Mouse (Mus musculus) G1E (cell line): ENCODE data around the gene Miga2. TPM values are rescaled to one million over a fixed set of nuclear protein-coding genes. Genes with fewer than 3 reads are reported as not detected.

Experiments used
- ATAC-seq: 2 replicates; pipeline ENCODE4 v1.8.0; 2016; ENCODE audit warnings: mild to moderate bottlenecking; ENCODE audit not compliant: insufficient number of reproducible peaks, poor library complexity, low FRiP score, severe bottlenecking; ENCODE audit errors: extremely low read depth
- DNase-seq: peaks from one replicate; pipeline ENCODE4 v3.0.0; 2012; ENCODE audit warnings: low spot score
- H3K27me3 ChIP-seq: 2 replicates; pipeline ENCODE4 v1.6.1; 2012; ENCODE audit warnings: mild to moderate bottlenecking, low read length, inconsistent platforms; ENCODE audit not compliant: insufficient read depth
- H3K36me3 ChIP-seq: replicated peaks from 2 replicates; pipeline ENCODE3; 2012; ENCODE audit warnings: mild to moderate bottlenecking, inconsistent platforms
- H3K4me1 ChIP-seq: 2 replicates; pipeline ENCODE4 v1.6.1; 2012; ENCODE audit warnings: low read depth, low read length, inconsistent platforms, mixed read lengths; ENCODE audit not compliant: insufficient read depth
- H3K4me3 ChIP-seq: 2 replicates; pipeline ENCODE4 v1.5.1; 2012; ENCODE audit warnings: low read depth, mild to moderate bottlenecking, inconsistent platforms, low read length, moderate library complexity, mixed read lengths
- H3K9me3 ChIP-seq: replicated peaks from 2 replicates; pipeline ENCODE4 v1.6.1; 2012; ENCODE audit warnings: inconsistent platforms
- CTCF ChIP-seq: IDR thresholded peaks from 2 replicates; pipeline ENCODE4 v1.5.1; 2012; ENCODE audit warnings: low read depth, low read length, inconsistent platforms, mixed read lengths
- GATA1 ChIP-seq: IDR thresholded peaks from 2 replicates; pipeline ENCODE4 v1.6.1; 2012; ENCODE audit warnings: borderline replicate concordance, low read length, inconsistent platforms, mixed read lengths
- GATA2 ChIP-seq: IDR thresholded peaks from 2 replicates; pipeline ENCODE4 v1.6.1; 2012; ENCODE audit warnings: low read depth, low read length, inconsistent platforms, borderline replicate concordance
- POLR2AphosphoS5 ChIP-seq: IDR thresholded peaks from 2 replicates; pipeline ENCODE4 v1.6.1; 2012; ENCODE audit warnings: low read depth, low read length, inconsistent platforms; ENCODE audit not compliant: insufficient replicate concordance
- TAL1 ChIP-seq: conservative IDR thresholded peaks from 2 replicates; pipeline ENCODE4 v1.6.1; 2012; ENCODE audit warnings: low read depth, low read length, inconsistent platforms, mixed read lengths
- polyA plus RNA-seq: library from polyadenylated mRNA; stranded (reverse); fragments of >175 nt; gene quantifications from 2 replicates; pipeline ENCODE4 v1.2.3, GENCODE M21; 2012
- total RNA-seq, 2 experiments: library from RNA; stranded (forward) in 1 of 2; stranded (reverse) in 1 of 2; fragments of 200-1000 nt in 1 of 2; fragments of >200 nt in 1 of 2; fragmentation: Nextera tagmentation in 1 of 2; gene quantifications; 2 replicates each; pipeline ENCODE4 v1.2.3; 2014 to 2017

The Miga2 gene
- total and polyA plus RNA-seq, 3 experiments, result 9.0 to 9.5 (median 9.2) TPM

DNA sequence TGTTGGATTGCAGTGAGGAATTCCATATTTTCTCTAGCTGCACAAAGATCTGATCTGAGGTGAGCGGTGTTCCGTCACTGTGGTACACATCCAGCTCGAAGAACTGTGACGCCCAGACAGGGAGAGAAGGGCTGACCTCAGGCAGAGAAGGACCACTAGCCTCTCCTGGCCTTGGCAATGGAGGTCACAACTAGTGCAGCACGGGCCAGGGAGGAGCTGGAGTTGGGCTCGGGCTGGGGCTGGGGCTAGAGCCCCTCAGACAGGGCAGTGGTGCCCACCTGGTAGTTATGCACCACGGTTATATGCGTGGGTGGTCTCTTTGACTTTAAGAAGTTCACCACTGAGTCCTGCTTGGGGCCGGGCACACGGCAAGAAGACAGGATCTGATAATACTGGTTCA lies 43.7 kb downstream of the Miga2 start:
- H3K4me1 ChIP-seq, result peaks cover 2% of the 10 kb centered on the region; the same call in 1 of the 2 replicates
- no peak for ATAC-seq

GRCm38 (mm10) chr2:30408452-30409100 lies 44.5 kb downstream of the Miga2 start:
- no peak for TF ChIP-seq GATA2
- TF ChIP-seq GATA1, result no peak
- TF ChIP-seq CTCF, result no peak
- no peak for TF ChIP-seq POLR2AphosphoS5
- TF ChIP-seq TAL1, result no peak
- H3K4me3 ChIP-seq, result no peak overlapping the region
- H3K4me1 ChIP-seq, result peaks cover 9% of the 10 kb centered on the region
- H3K9me3 ChIP-seq, result no peaks in the 10 kb centered on the region
- H3K36me3 ChIP-seq, result peaks cover 96% of the 10 kb centered on the region
- no peak for DNase-seq
- H3K27me3 ChIP-seq, result no peaks in the 10 kb centered on the region
- no peak for ATAC-seq

More for the DNA sequence above, 43.7 kb downstream of the Miga2 start:
- Histone ChIP-seq H3K9me3 (no peaks in the 10 kb centered on the region), H3K27me3 (no peaks in the 10 kb centered on the region), H3K36me3 (peaks cover 96% of the 10 kb centered on the region), H3K4me3 (no peak overlapping the region)
- TF ChIP-seq TAL1 (no peak), POLR2AphosphoS5 (no peak)
- no peak for DNase-seq

GRCm38 (mm10) chr2:30409454-30410176 lies 45.6 kb downstream of the Miga2 start:
- ATAC-seq, result no peak
- Histone ChIP-seq H3K4me3 (no peak overlapping the region), H3K9me3 (no peaks in the 10 kb centered on the region), H3K4me1 (peaks cover 18% of the 10 kb centered on the region), H3K36me3 (peaks cover 92% of the 10 kb centered on the region), H3K27me3 (no peaks in the 10 kb centered on the region)
- no peak for DNase-seq
- TF ChIP-seq TAL1, result no peak
- TF ChIP-seq CTCF, result no peak
- no peak for TF ChIP-seq POLR2AphosphoS5
- no peak for TF ChIP-seq GATA1
- TF ChIP-seq GATA2, result no peak

GRCm38 (mm10) chr2:30413038-30413973 lies 49.3 kb downstream of the Miga2 start:
- TF ChIP-seq GATA2 (no peak), POLR2AphosphoS5 (no peak), CTCF (no peak), GATA1 (no peak), TAL1 (no peak)
- Histone ChIP-seq H3K27me3 (no peaks in the 10 kb centered on the region), H3K4me1 (peaks cover 37% of the 10 kb centered on the region), H3K4me3 (no peak overlapping the region), H3K9me3 (no peaks in the 10 kb centered on the region), H3K36me3 (peaks cover 63% of the 10 kb centered on the region)
- ATAC-seq (no peak), DNase-seq (no peak)

GRCm38 (mm10) chr2:30414101-30414500 lies 50.1 kb downstream of the Miga2 start:
- Histone ChIP-seq H3K9me3 (no peaks in the 10 kb centered on the region), H3K4me3 (no peak overlapping the region), H3K36me3 (peaks cover 63% of the 10 kb centered on the region), H3K4me1 (peaks cover 45% of the 10 kb centered on the region), H3K27me3 (no peaks in the 10 kb centered on the region)
- DNase-seq (no peak), ATAC-seq (no peak)
- TF ChIP-seq POLR2AphosphoS5 (no peak), GATA1 (no peak)

- no peak for TF ChIP-seq POLR2AphosphoS5
- TF ChIP-seq GATA2, result no peak
- no peak for TF ChIP-seq TAL1
- TF ChIP-seq CTCF, result no peak
- no peak for TF ChIP-seq GATA1
- DNase-seq (no peak), ATAC-seq (no peak)
- Histone ChIP-seq H3K9me3 (no peaks in the 10 kb centered on the region), H3K4me1 (peaks cover 49% of the 10 kb centered on the region), H3K4me3 (peak overlapping the region; percentile 89), H3K36me3 (peaks cover 60% of the 10 kb centered on the region), H3K27me3 (no peaks in the 10 kb centered on the region)
These were observed 50.6 kb downstream of the Miga2 start for GRCm38 (mm10) chr2:30414681-30415080.
